Mouse (Mus musculus): ENCODE results near the gene Hsf4. TPM values are rescaled to one million over a fixed set of nuclear protein-coding genes. Genes with fewer than 3 reads are reported as not detected.
"Not testable (repeated sequence)": the region's sequence is repeated elsewhere in the genome, so short reads cannot be mapped to it uniquely, and the experiment has no call there.

The Hsf4 gene
- total RNA-seq, 2 experiments from 2014 or later, result 17.2 to 17.5 TPM

GRCm38 (mm10) chr8:105290554-105291314 lies 21.1 kb downstream of the Hsf4 start:
- Histone ChIP-seq H3K27ac (no peak overlapping the region), H3K4me3 (peak overlapping the region; percentile 61; the same call in 1 of the 2 replicates)
- peak; percentile 76 to 79 for DNase-seq (ENCODE audit: extremely low spot score in 1 of 2, low spot score in 2 of 2)
- peak; percentile 89 for TF ChIP-seq CTCF (IDR thresholded peaks at IDR 0.05)
- intact Hi-C loops (cut with DNase I), result loop anchor here (2.0 kb wide), 1 partner anchor 636 kb away; no protein-coding TSS in a partner anchor

GRCm38 (mm10) chr8:105291364-105291763 lies 21.8 kb downstream of the Hsf4 start:
- not testable (repeated sequence) for DNase-seq (ENCODE audit: extremely low spot score in 1 of 2, low spot score in 2 of 2); H3K4me3 ChIP-seq; H3K27ac ChIP-seq
- intact Hi-C loops (cut with DNase I), result loop anchor here (2.0 kb wide), 1 partner anchor 637 kb away; no protein-coding TSS in a partner anchor

- TF ChIP-seq CTCF (IDR thresholded peaks at IDR 0.05), result peak; percentile 45
- H3K27ac ChIP-seq; DNase-seq (ENCODE audit: extremely low spot score in 1 of 2, low spot score in 2 of 2); H3K4me3 ChIP-seq: not testable (repeated sequence)
- intact Hi-C loops (cut with DNase I), result loop anchor here (2.0 kb wide), 1 partner anchor 637 kb away; no protein-coding TSS in a partner anchor
Observed at GRCm38 (mm10) chr8:105291802-105292201, 22.2 kb downstream of the Hsf4 start.

GRCm38 (mm10) chr8:105292471-105292870 lies 22.9 kb downstream of the Hsf4 start:
- Histone ChIP-seq H3K27ac (no peak overlapping the region), H3K4me3 (no peak overlapping the region)
- intact Hi-C loops (cut with DNase I), result no loop called here
- TF ChIP-seq CTCF (IDR thresholded peaks at IDR 0.05), result no peak
- no peak for DNase-seq (ENCODE audit: extremely low spot score in 1 of 2, low spot score in 2 of 2)

GRCm38 (mm10) chr8:105293405-105293804 lies 23.8 kb downstream of the Hsf4 start:
- DNase-seq (ENCODE audit: extremely low spot score in 1 of 2, low spot score in 2 of 2), result no peak
- intact Hi-C loops (cut with DNase I), result no loop called here
- no peak for TF ChIP-seq CTCF (IDR thresholded peaks at IDR 0.05)
- Histone ChIP-seq H3K4me3 (no peak overlapping the region), H3K27ac (no peak overlapping the region)

GRCm38 (mm10) chr8:105294776-105295175 lies 25.2 kb downstream of the Hsf4 start:
- H3K27ac ChIP-seq, result no peak overlapping the region
- intact Hi-C loops (cut with DNase I), result no loop called here

GRCm38 (mm10) chr8:105295256-105295655 lies 25.7 kb downstream of the Hsf4 start:
- no peak for TF ChIP-seq CTCF (IDR thresholded peaks at IDR 0.05)
- intact Hi-C loops (cut with DNase I), result no loop called here
- Histone ChIP-seq H3K4me3 (no peak overlapping the region), H3K27ac (no peak overlapping the region)
- no peak for DNase-seq (ENCODE audit: extremely low spot score in 1 of 2, low spot score in 2 of 2)

More at GRCm38 (mm10) chr8:105294776-105295175, 25.2 kb downstream of the Hsf4 start:
- DNase-seq (ENCODE audit: extremely low spot score in 1 of 2, low spot score in 2 of 2), result no peak
- TF ChIP-seq CTCF (IDR thresholded peaks at IDR 0.05), result no peak
- no peak overlapping the region for H3K4me3 ChIP-seq

- intact Hi-C loops (cut with DNase I), result no loop called here
- TF ChIP-seq CTCF (IDR thresholded peaks at IDR 0.05), result no peak
- H3K27ac ChIP-seq, result no peak within 1 kb of the TSS; the same call in 1 of the 2 replicates
- no peak for DNase-seq (ENCODE audit: extremely low spot score in 1 of 2, low spot score in 2 of 2)
- peak within 1 kb of the TSS; percentile 78 for H3K4me3 ChIP-seq
Observed at GRCm38 (mm10) chr8:105295895-105296573, 26.4 kb downstream of the Hsf4 start, which contains the start of gene Exoc3l. Gene Exoc3l (minus strand): TSS chr8:105296101.

- peak within 1 kb of the TSS; percentile 78 for H3K4me3 ChIP-seq
- intact Hi-C loops (cut with DNase I), result no loop called here
- H3K27ac ChIP-seq, result peak within 1 kb of the TSS; percentile 89
- DNase-seq (ENCODE audit: extremely low spot score in 1 of 2, low spot score in 2 of 2), result peak; percentile 92
- no peak; the same call in 1 of the 2 replicates for TF ChIP-seq CTCF (IDR thresholded peaks at IDR 0.05)
Observed at GRCm38 (mm10) chr8:105297511-105298192, 28.1 kb downstream of the Hsf4 start, which contains the start of gene E2f4. Gene E2f4 (plus strand): TSS chr8:105297663.

- peak overlapping the region; percentile 78 for H3K4me3 ChIP-seq
- intact Hi-C loops (cut with DNase I), result no loop called here
- no peak for DNase-seq (ENCODE audit: extremely low spot score in 1 of 2, low spot score in 2 of 2)
- H3K27ac ChIP-seq, result peak overlapping the region; percentile 89
- TF ChIP-seq CTCF (IDR thresholded peaks at IDR 0.05), result no peak
Observed at GRCm38 (mm10) chr8:105298351-105299252, 29.0 kb downstream of the Hsf4 start.

- Histone ChIP-seq H3K4me3 (no peak overlapping the region), H3K27ac (no peak overlapping the region)
- TF ChIP-seq CTCF (IDR thresholded peaks at IDR 0.05), result no peak
- DNase-seq (ENCODE audit: extremely low spot score in 1 of 2, low spot score in 2 of 2), result no peak
- intact Hi-C loops (cut with DNase I), result no loop called here
Observed at GRCm38 (mm10) chr8:105299962-105300361, 30.4 kb downstream of the Hsf4 start.
